Mouse (Mus musculus) neural tube, embryonic 15.5 days (tissue): ENCODE measurements at regions not wholly inside any gene's neighbourhood (a gene's known extent, or its start where the extent isn't known, plus 50 kb on each side); places are given as distances from the start of the nearest gene placed in this dataset.
A peak's percentile ranks its signal among the peaks of the same experiment; 100 is the strongest.

Experiments used
- ATAC-seq: fragments of 200-750 bp; cut with Nextera tagmentation; 2 replicates; pipeline ENCODE4 v1.8.0; 2017; ENCODE audit warnings: mild to moderate bottlenecking, moderate TSS enrichment, moderate library complexity; ENCODE audit not compliant: low FRiP score
- H3K27ac ChIP-seq: fragments of 300-500 bp; sonication (generic); replicated peaks from 2 replicates; pipeline ENCODE4 v1.5.1; 2015; ENCODE audit warnings: mild to moderate bottlenecking, inconsistent platforms
- H3K27me3 ChIP-seq: fragments of 300-500 bp; sonication (generic); replicated peaks from 2 replicates; pipeline ENCODE4 v1.6.1; 2015; ENCODE audit warnings: inconsistent platforms
- H3K36me3 ChIP-seq: fragments of 300-500 bp; sonication (generic); 2 replicates; pipeline ENCODE4 v1.6.1; 2015; ENCODE audit warnings: inconsistent platforms
- H3K4me1 ChIP-seq: fragments of 300-500 bp; sonication (generic); 2 replicates; pipeline ENCODE4 v1.6.1; 2015; ENCODE audit warnings: inconsistent platforms
- H3K4me2 ChIP-seq: fragments of 300-500 bp; sonication (generic); 2 replicates; pipeline ENCODE4 v1.6.1; 2015; ENCODE audit warnings: inconsistent platforms, mild to moderate bottlenecking, moderate library complexity
- H3K4me3 ChIP-seq: fragments of 300-500 bp; sonication (generic); replicated peaks from 2 replicates; pipeline ENCODE4 v1.5.1; 2015; ENCODE audit warnings: mild to moderate bottlenecking, inconsistent platforms
- H3K9ac ChIP-seq: fragments of 300-500 bp; sonication (generic); replicated peaks from 2 replicates; pipeline ENCODE4 v1.6.1; 2015; ENCODE audit warnings: mild to moderate bottlenecking, inconsistent platforms
- H3K9me3 ChIP-seq: fragments of 300-500 bp; sonication (generic); replicated peaks from 2 replicates; pipeline ENCODE4 v1.6.1; 2016; ENCODE audit warnings: inconsistent platforms
- WGBS: fragments of 180-500 bp; shearing (Covaris S2); methylation state at CpG from one replicate; pipeline ENCODE4 v1.1.7; 2015; ENCODE audit warnings: mixed read lengths; 5-methylcytosine and 5-hydroxymethylcytosine counted together

DNA sequence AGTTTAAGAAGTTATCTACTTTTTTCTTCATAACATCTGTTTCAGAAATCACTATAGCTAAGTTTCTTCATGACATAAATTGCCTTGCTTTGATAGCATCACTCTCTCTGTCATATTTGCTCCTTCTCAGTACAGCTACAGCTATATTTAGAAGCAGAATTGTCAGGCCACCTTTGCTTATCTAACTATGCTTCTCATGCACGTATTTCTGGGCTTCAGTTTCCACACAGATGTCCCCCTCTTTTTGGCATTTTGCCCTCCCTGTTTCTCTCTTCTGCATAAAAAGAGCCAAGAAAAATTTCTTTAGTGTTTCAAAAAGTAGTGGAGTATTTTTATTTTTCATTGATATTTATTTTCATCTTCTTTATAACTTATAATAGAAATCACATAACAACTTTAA lies 560.9 kb upstream of the Sema6d start:
- H3K4me2 ChIP-seq: no peak overlapping the region
- ATAC-seq: no peak
- H3K36me3 ChIP-seq: no peaks in the 10 kb centered on the region
- H3K9me3 ChIP-seq: no peaks in the 10 kb centered on the region
- H3K27ac ChIP-seq: no peak overlapping the region
- H3K4me1 ChIP-seq: peaks cover 11% of the 10 kb centered on the region
- H3K4me3 ChIP-seq: no peak overlapping the region
- 62% methylated on average over 1 of the region's 1 CpGs for WGBS
- H3K27me3 ChIP-seq: no peaks in the 10 kb centered on the region
- H3K9ac ChIP-seq: no peak overlapping the region

DNA sequence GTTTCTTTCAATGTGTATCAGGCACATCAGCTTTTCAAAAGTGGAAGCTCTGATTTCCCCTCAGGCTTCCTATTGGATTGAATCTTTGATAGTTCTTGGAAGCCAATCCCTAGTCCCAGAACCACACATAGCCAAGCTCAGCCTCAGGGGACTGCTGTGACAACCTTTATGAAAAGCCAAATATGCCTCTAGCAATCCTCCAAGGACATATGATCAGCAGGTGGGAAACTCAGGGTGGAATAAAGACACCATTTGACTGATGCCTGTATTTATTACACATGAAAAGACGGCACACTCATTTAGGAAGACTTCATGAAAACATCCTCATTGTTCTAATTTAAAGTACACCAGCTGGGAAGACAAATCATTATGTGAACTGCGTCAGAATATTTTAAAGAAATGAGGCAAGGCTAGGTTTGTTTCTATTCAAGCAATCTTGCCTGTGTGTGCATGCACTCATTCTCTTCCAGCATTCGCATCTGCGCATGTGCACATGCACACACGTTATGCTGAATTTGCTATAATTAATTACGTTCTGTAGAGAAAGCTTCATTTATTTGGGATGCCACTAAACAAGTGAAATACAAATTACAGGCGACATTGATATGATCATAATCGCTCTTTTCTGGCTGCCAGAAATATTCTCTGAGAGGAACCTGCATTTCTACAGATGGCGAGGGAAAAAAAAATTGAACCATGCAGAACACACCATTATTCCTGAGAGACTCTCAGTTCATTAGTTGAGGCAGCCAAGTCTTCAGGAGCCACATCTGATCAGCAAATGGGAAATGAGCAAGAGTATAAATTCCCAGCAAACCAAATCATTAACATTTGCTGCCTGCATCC lies 556.6 kb upstream of the Sema6d start:
- WGBS: 38% methylated on average over 9 of the region's 9 CpGs
- Histone ChIP-seq H3K4me3 (peak overlapping the region; percentile 29), H3K9me3 (no peaks in the 10 kb centered on the region), H3K27me3 (no peaks in the 10 kb centered on the region), H3K4me1 (peaks cover 11% of the 10 kb centered on the region), H3K4me2 (peak overlapping the region; percentile 48), H3K36me3 (no peaks in the 10 kb centered on the region), H3K9ac (0 out of 2 replicates have a peak overlapping the region, but pooled peaks have one; percentile 20), H3K27ac (peak overlapping the region; percentile 80)
- peak; percentile 91 for ATAC-seq

DNA sequence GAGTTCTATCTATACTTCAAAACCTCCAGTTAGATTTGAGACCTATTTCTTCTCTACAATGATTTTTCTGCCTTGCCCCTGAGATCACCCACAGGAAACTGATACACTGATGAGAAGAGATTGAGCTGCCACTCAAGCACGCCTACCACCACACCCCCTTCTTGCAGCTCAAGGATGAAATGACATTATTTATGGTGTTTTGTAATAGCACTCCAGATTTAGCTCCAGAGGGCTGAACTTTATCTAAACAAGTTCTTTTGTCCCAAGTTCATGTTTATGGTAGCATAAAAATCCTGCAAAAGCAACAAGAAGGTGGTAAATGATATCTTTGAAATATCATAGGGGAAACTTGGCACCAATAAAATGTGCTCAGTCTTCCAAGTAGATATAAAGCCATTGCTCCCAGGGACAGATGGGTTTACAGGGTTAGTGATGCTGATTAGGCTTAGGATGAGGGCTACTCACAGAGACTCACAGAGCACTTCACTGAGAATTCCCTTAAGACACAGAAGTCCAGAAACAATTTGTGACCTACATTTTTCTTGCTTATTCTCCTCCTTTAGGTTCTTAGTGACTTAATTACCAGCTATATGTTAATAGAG lies 538.4 kb upstream of the Sema6d start:
- H3K36me3 ChIP-seq: no peaks in the 10 kb centered on the region
- no peak overlapping the region for H3K9ac ChIP-seq
- WGBS: 86% methylated on average over 1 of the region's 1 CpGs
- no peak overlapping the region for H3K4me3 ChIP-seq
- H3K27ac ChIP-seq: no peak overlapping the region
- no peaks in the 10 kb centered on the region for H3K27me3 ChIP-seq
- no peak for ATAC-seq
- no peaks in the 10 kb centered on the region for H3K4me1 ChIP-seq
- H3K9me3 ChIP-seq: no peaks in the 10 kb centered on the region
- no peak overlapping the region for H3K4me2 ChIP-seq

DNA sequence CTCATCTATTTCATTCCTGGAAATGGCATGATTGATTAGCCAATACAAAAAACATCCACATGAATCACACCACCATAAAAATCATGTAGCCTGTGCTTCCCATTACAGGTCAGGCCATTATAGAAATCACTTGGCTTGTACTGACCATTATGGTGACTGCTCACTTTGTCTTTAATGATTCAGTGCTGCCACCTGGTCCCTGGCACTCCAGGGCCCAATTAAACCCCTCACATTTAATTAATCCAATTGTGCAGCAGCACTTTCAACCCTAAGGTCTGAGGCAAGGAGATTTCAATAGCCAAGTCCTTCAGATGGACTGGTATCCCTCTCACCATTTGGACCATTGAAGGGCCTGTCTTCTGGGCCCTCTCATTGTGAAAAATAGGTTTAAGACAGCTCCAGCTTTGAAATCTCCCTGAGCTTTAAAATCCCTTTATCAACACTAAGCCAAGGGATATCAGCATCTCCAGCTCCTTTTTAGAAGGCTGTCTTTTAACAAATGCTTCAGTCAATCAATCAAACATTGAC lies 531.6 kb upstream of the Sema6d start:
- no peak overlapping the region for H3K27ac ChIP-seq
- no peaks in the 10 kb centered on the region for H3K9me3 ChIP-seq
- no peak for ATAC-seq
- no peak overlapping the region for H3K9ac ChIP-seq
- no peak overlapping the region for H3K4me3 ChIP-seq
- no peaks in the 10 kb centered on the region for H3K27me3 ChIP-seq
- H3K4me1 ChIP-seq: no peaks in the 10 kb centered on the region
- H3K36me3 ChIP-seq: no peaks in the 10 kb centered on the region
- H3K4me2 ChIP-seq: no peak overlapping the region
